Mouse (Mus musculus) liver, embryonic 11.5 days (tissue): Measurements from ENCODE around the gene Pigx. TPM values are rescaled to one million over a fixed set of nuclear protein-coding genes. Genes with fewer than 3 reads are reported as not detected.
A peak's percentile ranks its signal among the peaks of the same experiment; 100 is the strongest.
"Not testable (repeated sequence)": the region's sequence is repeated elsewhere in the genome, so short reads cannot be mapped to it uniquely, and the experiment has no call there.

Experiments used
- ATAC-seq: fragments of 200-750 bp; cut with Nextera tagmentation; replicated peaks from 2 replicates; pipeline ENCODE4 v1.8.0; 2017; ENCODE audit warnings: moderate number of reproducible peaks, mild to moderate bottlenecking, moderate TSS enrichment, moderate library complexity; ENCODE audit not compliant: low FRiP score
- DNase-seq: peaks from one replicate; pipeline ENCODE4 v3.0.0-alpha.2; 2017; ENCODE audit warnings: low spot score
- H3K27ac ChIP-seq: fragments of 300-500 bp; sonication (generic); 2 replicates; pipeline ENCODE4 v1.5.1; 2014; ENCODE audit warnings: mild to moderate bottlenecking, low read depth, low read length, control low read depth
- H3K27me3 ChIP-seq: fragments of 300-500 bp; sonication (generic); replicated peaks from 2 replicates; pipeline ENCODE4 v1.6.1; 2014; ENCODE audit warnings: low read length, mixed read lengths; ENCODE audit not compliant: control insufficient read depth, insufficient read depth
- H3K36me3 ChIP-seq: fragments of 300-500 bp; sonication (generic); 2 replicates; pipeline ENCODE4 v1.6.1; 2014; ENCODE audit warnings: mild to moderate bottlenecking, low read length, moderate library complexity, mixed read lengths; ENCODE audit not compliant: control insufficient read depth, insufficient read depth
- H3K4me1 ChIP-seq: fragments of 300-500 bp; sonication (generic); replicated peaks from 2 replicates; pipeline ENCODE4 v1.6.1; 2014; ENCODE audit warnings: low read length, mixed read lengths; ENCODE audit not compliant: control insufficient read depth, insufficient read depth
- H3K4me2 ChIP-seq: fragments of 300-500 bp; sonication (generic); 2 replicates; pipeline ENCODE4 v1.6.1; 2014; ENCODE audit warnings: mild to moderate bottlenecking, control low read depth, moderate library complexity
- H3K4me3 ChIP-seq: fragments of 300-500 bp; sonication (generic); 2 replicates; pipeline ENCODE4 v1.5.1; 2014; ENCODE audit warnings: low read depth, low read length, control low read depth
- H3K9ac ChIP-seq: fragments of 300-500 bp; sonication (generic); 2 replicates; pipeline ENCODE4 v1.6.1; 2014; ENCODE audit warnings: low read depth, low read length, control low read depth
- H3K9me3 ChIP-seq: fragments of 300-500 bp; sonication (generic); 2 replicates; pipeline ENCODE4 v1.6.1; 2016; ENCODE audit warnings: low read length, inconsistent platforms, mixed read lengths; ENCODE audit not compliant: control insufficient read depth
- WGBS: fragments of 180-500 bp; shearing (Covaris S2); extraction: QIAGEN DNeasy Blood & Tissue Kit; methylation state at CpG from one replicate; pipeline ENCODE4 v1.1.7; 2014; 5-methylcytosine and 5-hydroxymethylcytosine counted together
- polyA plus RNA-seq: library from polyadenylated mRNA; unstranded; fragments of >200 nt; fragmentation: Nextera tagmentation; extraction: Ambion mirVana; gene quantifications from 2 replicates; pipeline ENCODE4 v1.2.1, GENCODE M21; 2014

The Pigx gene
- polyA plus RNA-seq, 1 experiment from 2014 or later, result 63.0 TPM

DNA sequence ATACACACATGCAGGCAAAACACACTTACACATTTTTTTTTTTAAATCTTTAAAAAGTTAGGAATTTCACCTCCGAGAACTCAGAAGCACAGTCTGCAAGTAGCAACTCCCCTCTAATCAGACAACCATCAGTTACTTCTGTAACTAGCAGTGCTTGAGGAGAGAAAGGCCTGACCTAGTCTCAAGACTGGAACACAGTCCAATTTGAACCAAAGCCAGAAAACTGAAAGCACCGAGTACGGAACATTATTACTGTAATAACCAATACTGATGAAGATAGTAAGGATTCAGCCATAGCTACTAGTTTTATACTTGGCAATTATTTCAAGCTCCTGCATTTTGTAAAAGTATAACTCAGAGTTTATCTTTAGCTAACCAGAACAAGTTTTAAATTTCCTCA is 23.1 kb downstream of the Pigx start:
- ATAC-seq (no peak), DNase-seq (no peak)
- Histone ChIP-seq H3K4me1 (peaks cover 16% of the 10 kb centered on the region; the same call in 1 of the 2 replicates), H3K4me3 (no peak overlapping the region), H3K9ac (no peak overlapping the region), H3K9me3 (no peaks in the 10 kb centered on the region), H3K36me3 (no peaks in the 10 kb centered on the region), H3K27ac (no peak overlapping the region), H3K4me2 (no peak overlapping the region), H3K27me3 (no peaks in the 10 kb centered on the region)
- 78% methylated on average over 3 of the region's 3 CpGs for WGBS

DNA sequence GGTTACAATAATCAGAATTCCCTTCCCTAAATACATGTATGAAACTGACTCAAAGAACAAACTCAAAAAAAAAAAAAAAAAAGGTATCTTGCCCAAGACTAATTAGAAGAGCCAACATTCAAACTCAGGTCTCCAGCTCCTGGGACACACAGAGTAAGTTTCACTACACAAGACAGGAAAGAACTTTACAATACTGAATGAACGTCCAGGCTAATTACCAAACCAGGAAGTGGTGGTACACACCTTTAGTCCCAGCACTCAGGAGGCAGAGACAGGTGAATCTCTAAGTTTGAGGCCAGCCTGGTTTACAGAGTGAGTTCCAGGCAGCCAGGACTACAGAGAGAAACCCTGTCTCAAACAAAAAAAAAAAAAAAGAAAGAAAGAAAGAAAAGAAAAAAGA is 23.8 kb downstream of the Pigx start:
- Histone ChIP-seq H3K9ac (no peak overlapping the region), H3K36me3 (no peaks in the 10 kb centered on the region)
- 52% methylated on average over 1 of the region's 1 CpGs for WGBS

DNA sequence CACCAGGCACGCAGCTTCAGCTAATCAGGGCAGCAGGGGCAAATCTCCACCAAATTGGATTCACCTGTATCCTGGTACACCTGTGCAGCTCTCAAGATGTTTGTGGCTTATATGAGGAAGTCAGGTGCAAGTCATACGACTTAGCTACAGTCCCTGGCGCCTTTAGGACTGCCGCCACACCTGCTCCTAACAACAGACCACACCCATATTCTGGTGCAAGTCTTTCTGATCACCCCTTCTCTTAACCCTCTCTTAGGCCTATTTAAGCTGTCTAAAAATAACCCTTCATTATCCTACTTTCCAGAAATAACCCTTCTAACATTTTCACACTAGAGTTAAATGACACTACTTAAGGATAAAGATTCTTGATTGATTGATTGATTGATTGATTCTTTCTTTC is 29.5 kb downstream of the Pigx start:
- H3K4me2 ChIP-seq, DNase-seq, H3K9ac ChIP-seq, H3K27ac ChIP-seq, H3K4me1 ChIP-seq, H3K4me3 ChIP-seq, H3K9me3 ChIP-seq, H3K27me3 ChIP-seq, H3K36me3 ChIP-seq, ATAC-seq: not testable (repeated sequence)
- WGBS, result 66% methylated on average over 4 of the region's 4 CpGs

More for the DNA sequence above, 23.8 kb downstream of the Pigx start:
- DNase-seq, result no peak
- no peaks in the 10 kb centered on the region for H3K9me3 ChIP-seq
- ATAC-seq, result no peak
- no peaks in the 10 kb centered on the region for H3K27me3 ChIP-seq
- peaks cover 16% of the 10 kb centered on the region; the same call in 1 of the 2 replicates for H3K4me1 ChIP-seq
- no peak overlapping the region for H3K27ac ChIP-seq
- no peak overlapping the region for H3K4me2 ChIP-seq
- H3K4me3 ChIP-seq, result no peak overlapping the region

DNA sequence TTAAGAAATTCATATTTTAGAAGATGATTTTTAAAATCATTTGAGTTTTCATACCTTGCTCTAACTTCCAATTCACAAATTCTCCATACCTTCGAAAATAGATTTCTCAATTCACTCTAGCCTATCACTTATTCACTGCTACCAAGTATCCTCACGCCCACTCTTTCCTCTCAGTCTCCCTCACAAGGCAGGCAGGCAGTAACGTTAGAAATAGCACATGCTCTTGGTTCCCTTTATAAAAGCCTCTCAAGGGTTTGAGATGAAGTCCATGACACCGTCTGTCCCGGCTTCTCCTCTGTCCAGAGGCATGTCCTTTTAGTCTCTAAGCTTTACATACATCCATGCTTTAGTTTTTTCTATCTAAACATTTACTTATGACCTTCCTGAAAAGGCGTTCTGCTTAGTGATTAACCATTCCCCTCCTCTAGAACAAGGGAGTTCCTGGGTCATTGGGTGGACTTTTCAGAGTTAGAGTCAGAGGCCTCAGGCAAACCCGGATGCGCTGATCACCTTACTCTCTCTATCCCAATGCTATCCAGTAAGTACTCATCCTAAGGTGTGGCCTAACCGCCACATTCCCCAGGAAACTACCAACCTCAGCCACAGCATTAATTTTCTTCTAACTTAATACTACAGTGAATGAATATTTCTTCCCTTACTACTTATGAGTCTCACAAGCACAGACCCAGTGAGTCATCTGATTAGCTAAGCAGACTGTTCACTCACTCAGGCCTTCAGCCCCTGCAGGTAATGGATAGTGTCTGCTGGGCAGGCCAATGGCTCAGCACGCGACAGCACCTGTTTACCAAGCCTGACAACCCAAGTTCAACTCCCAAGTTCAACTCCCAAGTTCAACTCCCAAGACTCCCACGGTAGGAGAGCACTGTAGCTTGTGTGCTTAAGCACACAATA is 30.9 kb downstream of the Pigx start:
- H3K36me3 ChIP-seq, result no peaks in the 10 kb centered on the region
- WGBS, result 77% methylated on average over 12 of the region's 12 CpGs
- H3K27ac ChIP-seq, result no peak overlapping the region
- DNase-seq (no peak), ATAC-seq (no peak)
- no peaks in the 10 kb centered on the region for H3K27me3 ChIP-seq
- H3K4me3 ChIP-seq, result no peak overlapping the region
- H3K9me3 ChIP-seq, result no peaks in the 10 kb centered on the region
- no peak overlapping the region for H3K4me2 ChIP-seq
- peaks cover 13% of the 10 kb centered on the region for H3K4me1 ChIP-seq
- no peak overlapping the region for H3K9ac ChIP-seq

DNA sequence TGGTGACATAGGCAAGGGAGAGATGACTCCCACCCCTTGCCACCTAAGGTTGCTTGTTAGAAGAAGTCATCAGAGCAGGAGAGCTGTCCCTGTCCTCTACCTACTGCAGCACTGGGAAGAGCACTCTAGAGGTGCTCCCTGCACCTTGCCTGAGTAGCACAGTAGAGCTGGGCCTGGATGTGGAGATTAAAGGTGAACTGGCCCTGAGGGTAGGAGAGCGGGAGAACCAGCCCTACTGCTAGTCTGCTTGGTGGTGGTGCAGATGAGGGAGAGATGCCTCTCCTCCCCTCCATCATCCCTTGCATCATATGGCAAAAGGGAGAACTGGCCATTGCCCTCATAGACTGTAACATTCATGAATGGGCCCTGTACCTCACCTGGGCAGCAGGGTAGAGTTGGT is 32.6 kb downstream of the Pigx start:
- Histone ChIP-seq H3K27me3 (no peaks in the 10 kb centered on the region), H3K4me3 (no peak overlapping the region), H3K4me2 (no peak overlapping the region), H3K9ac (no peak overlapping the region), H3K4me1 (peaks cover 20% of the 10 kb centered on the region), H3K27ac (no peak overlapping the region), H3K36me3 (no peaks in the 10 kb centered on the region), H3K9me3 (no peaks in the 10 kb centered on the region)
- no peak for ATAC-seq
- no peak for DNase-seq
- WGBS, result 91% methylated on average over 1 of the region's 1 CpGs

DNA sequence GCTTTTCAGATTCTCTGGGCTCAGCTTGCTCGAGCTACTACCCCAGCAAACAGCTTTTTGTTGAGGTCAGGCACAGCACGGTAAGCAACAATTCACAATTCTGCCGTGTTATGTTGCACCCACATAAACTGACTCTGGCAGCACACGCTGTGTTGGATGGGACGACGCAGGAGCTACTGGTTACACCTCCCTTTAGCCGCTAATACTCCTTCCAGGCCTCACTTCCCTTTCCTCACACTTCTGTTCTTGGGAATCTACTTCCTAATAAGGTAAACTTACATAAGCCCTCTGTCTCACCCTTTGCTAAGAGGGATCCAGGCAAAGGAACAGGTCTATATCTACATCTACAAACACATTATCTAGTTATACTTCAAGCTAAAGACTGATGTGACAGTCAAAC is 35.6 kb downstream of the Pigx start:
- no peaks in the 10 kb centered on the region for H3K36me3 ChIP-seq
- H3K4me3 ChIP-seq, result no peak overlapping the region
- H3K27me3 ChIP-seq, result no peaks in the 10 kb centered on the region
- no peak overlapping the region for H3K4me2 ChIP-seq
- H3K4me1 ChIP-seq, result peaks cover 21% of the 10 kb centered on the region
- H3K27ac ChIP-seq, result no peak overlapping the region; the same call in 1 of the 2 replicates
- no peaks in the 10 kb centered on the region for H3K9me3 ChIP-seq
- ATAC-seq, result no peak
- no peak overlapping the region for H3K9ac ChIP-seq
- 69% methylated on average over 7 of the region's 7 CpGs for WGBS
- DNase-seq, result no peak

DNA sequence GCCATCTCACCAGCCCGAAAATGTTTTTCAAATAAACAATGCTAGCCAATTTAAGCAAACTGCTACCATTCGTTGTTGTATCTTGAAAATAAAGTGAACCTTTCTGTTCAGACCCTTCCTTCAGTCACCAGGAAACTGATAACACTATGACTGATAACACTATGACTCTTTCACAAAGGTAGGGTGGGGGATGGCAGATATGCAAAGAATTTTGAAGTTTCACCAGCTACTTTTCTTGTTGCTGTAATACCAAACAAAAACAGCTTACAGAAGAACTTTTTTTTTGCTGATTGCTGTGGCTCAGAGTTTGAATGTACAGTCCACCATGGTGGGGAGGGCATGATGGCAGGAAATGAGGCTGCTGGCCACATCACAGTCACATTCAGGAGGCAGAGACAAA is 37.3 kb downstream of the Pigx start:
- ATAC-seq (no peak), DNase-seq (no peak)
- Histone ChIP-seq H3K36me3 (no peaks in the 10 kb centered on the region), H3K9ac (no peak overlapping the region), H3K27ac (no peak overlapping the region), H3K4me3 (no peak overlapping the region), H3K4me1 (peaks cover 22% of the 10 kb centered on the region), H3K4me2 (peak overlapping the region; percentile 36), H3K27me3 (no peaks in the 10 kb centered on the region), H3K9me3 (no peaks in the 10 kb centered on the region)
- 45% methylated on average over 2 of the region's 2 CpGs for WGBS

DNA sequence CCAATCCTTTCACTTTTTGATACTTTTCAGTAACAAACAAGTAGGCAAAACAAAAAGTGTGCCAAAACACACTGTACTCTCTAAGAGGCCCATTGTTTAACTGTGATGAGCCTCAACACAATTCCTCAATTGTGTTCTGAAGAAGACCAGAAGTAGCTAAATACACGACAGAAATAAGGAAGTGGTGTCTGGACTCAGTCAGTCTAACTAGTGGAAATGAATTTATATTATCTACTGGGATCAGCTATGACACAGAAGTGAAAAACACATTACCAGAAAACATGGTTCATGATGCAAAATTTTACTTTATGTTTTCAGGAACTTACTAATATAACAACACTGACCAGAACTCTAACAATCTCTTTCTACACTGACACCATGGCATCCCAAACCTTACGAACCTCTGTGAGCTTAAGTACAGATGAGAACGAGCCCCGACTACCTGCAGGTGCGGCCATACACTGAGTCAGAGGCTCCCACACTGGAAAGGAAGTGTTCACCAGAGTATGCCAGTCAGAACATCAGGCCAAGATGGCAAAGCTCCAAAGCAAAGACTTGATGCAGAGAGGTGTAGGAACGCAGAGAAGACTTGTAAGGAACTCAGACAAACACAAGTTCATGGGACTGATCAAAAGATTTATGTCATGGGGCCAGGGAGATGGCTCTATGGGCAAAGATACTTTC is 39.6 kb downstream of the Pigx start:
- Histone ChIP-seq H3K27ac (no peak overlapping the region), H3K9me3 (no peaks in the 10 kb centered on the region), H3K4me3 (no peak overlapping the region), H3K36me3 (no peaks in the 10 kb centered on the region), H3K9ac (no peak overlapping the region), H3K4me2 (no peak overlapping the region), H3K27me3 (no peaks in the 10 kb centered on the region), H3K4me1 (peaks cover 22% of the 10 kb centered on the region)
- WGBS, result 70% methylated on average over 6 of the region's 6 CpGs
- ATAC-seq (no peak), DNase-seq (no peak)
